Mouse (Mus musculus) thymus, adult 2 months (tissue): ENCODE measurements around the gene Ski.

Experiments
- CTCF ChIP-seq: fragments of 200-500 bp; IDR thresholded peaks from 2 replicates; pipeline ENCODE4 v1.5.1; 2012; ENCODE audit warnings: mild to moderate bottlenecking, control low read depth, low read length, moderate library complexity, borderline replicate concordance; ENCODE audit not compliant: control insufficient read depth, poor library complexity, insufficient read depth; ENCODE audit errors: extremely low read depth
- POLR2A ChIP-seq: fragments of 200-500 bp; IDR thresholded peaks from 2 replicates; pipeline ENCODE4 v1.6.1; 2012; ENCODE audit warnings: mild to moderate bottlenecking, low read length, control low read depth, moderate library complexity; ENCODE audit not compliant: control insufficient read depth, poor library complexity, insufficient read depth; ENCODE audit errors: extremely low read depth

- TF ChIP-seq CTCF: no peak
- TF ChIP-seq POLR2A: no peak
Observed at GRCm38 (mm10) chr4:155121915-155122443, 100.4 kb downstream of the Ski start.
